Mouse (Mus musculus): ENCODE data around the gene Arid1b. TPM values are rescaled to one million over a fixed set of nuclear protein-coding genes. Genes with fewer than 3 reads are reported as not detected.
"Not testable (repeated sequence)": the region's sequence is repeated elsewhere in the genome, so short reads cannot be mapped to it uniquely, and the experiment has no call there.

Arid1b gene
- polyA plus RNA-seq, 1 experiment from 2014 or later, result 17.4 TPM

DNA sequence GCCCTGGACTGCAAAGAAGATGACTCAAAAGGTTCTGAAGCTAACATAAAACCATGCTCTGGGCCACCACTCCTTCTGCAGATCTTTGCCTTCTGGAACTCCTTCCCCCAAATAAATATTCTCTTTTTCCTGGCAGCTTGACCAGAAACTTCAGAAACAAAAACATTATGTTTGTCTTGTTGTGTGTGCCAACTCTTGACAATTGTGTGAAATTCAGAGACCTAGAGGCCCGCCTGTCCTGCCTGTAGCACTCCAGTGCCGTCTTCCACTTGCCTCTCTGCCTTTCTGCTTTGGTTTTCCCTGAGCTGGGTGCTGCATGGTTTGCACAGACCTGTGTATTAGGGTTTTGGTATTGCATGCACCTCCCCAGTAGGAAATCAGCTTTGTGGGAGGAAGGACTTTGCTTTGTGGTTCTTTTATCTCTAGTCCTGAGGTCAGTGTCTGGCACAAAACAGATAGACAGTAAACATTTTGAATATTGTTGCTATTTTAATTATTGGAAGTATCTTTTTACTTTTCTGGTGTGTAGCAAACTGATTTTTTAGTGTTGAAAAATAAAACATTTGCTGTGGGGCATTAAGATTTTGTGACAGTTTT is 114.5 kb downstream of the Arid1b start:
- no peaks in the 10 kb centered on the region for H3K36me3 ChIP-seq
- H3K9ac ChIP-seq (replicated peaks), result no peak overlapping the region
- no peak overlapping the region for H3K27ac ChIP-seq (replicated peaks)
- 77% methylated on average over 2 of the region's 2 CpGs for WGBS
- H3K4me1 ChIP-seq, result peaks cover 44% of the 10 kb centered on the region
- no peak overlapping the region for H3K4me3 ChIP-seq
- no peak for ATAC-seq (ENCODE audit: low FRiP score, low read depth)
- no peak overlapping the region for H3K4me2 ChIP-seq (replicated peaks)
- H3K27me3 ChIP-seq, result no peaks in the 10 kb centered on the region
- no peaks in the 10 kb centered on the region for H3K9me3 ChIP-seq

DNA sequence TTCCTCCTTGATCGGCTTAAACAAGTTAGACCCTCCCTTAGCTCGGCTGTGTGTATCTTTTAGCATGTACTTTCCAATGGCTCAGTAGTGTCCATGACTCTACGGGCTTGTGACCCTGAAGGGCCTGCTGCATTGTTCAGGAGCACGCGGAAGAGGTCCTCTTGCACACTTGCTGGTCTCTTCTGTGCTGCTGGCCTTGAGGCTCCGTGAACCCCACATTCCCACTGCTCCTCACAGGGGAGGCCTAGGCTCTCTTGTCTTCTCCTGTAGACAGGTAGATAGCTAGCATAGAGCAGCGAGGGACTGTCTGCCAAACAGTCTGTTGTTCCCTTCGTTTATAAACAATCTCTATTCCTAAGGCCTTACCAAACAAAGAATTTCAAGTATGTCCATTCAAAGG is 115.2 kb downstream of the Arid1b start:
- Histone ChIP-seq H3K9me3 (no peaks in the 10 kb centered on the region), H3K27ac (replicated peaks) (no peak overlapping the region), H3K27me3 (no peaks in the 10 kb centered on the region), H3K36me3 (no peaks in the 10 kb centered on the region), H3K9ac (replicated peaks) (no peak overlapping the region), H3K4me3 (no peak overlapping the region), H3K4me1 (peaks cover 44% of the 10 kb centered on the region), H3K4me2 (replicated peaks) (no peak overlapping the region)
- 90% methylated on average over 8 of the region's 8 CpGs for WGBS
- ATAC-seq (ENCODE audit: low FRiP score, low read depth), result no peak

DNA sequence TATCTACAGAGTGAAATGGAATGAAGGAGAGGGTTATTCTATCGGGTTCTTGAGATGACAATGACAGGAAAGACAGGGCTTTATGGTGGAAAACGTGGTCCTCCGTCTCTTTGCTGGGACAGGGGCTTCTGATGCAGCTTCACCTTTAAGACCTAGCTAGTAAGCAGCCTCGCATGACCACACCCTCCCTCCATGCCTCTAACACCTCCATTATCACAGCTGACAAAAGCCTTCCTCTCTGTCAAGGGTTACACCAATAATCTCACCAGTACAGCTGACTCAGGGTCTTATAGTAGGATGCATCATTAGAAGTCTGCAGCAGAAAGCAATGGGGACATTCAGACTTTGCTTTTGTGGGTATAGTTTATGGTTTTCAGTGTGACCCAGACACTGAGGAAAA is 116.0 kb downstream of the Arid1b start:
- WGBS, result 76% methylated on average over 4 of the region's 4 CpGs
- Histone ChIP-seq H3K36me3 (no peaks in the 10 kb centered on the region), H3K9ac (replicated peaks) (no peak overlapping the region), H3K4me2 (replicated peaks) (no peak overlapping the region), H3K27me3 (no peaks in the 10 kb centered on the region), H3K4me3 (no peak overlapping the region), H3K27ac (replicated peaks) (no peak overlapping the region), H3K9me3 (no peaks in the 10 kb centered on the region), H3K4me1 (peaks cover 35% of the 10 kb centered on the region)
- ATAC-seq (ENCODE audit: low FRiP score, low read depth), result no peak

GRCm38 (mm10) chr17:5110981-5111380 is 116.8 kb downstream of the Arid1b start:
- H3K27ac ChIP-seq (replicated peaks); H3K36me3 ChIP-seq; ATAC-seq (ENCODE audit: low FRiP score, low read depth); H3K4me2 ChIP-seq (replicated peaks); H3K9me3 ChIP-seq; H3K4me3 ChIP-seq; H3K27me3 ChIP-seq; H3K9ac ChIP-seq (replicated peaks): not testable (repeated sequence)
- 95% methylated on average over 5 of the region's 5 CpGs for WGBS
- H3K4me1 ChIP-seq, result peaks cover 27% of the 10 kb centered on the region

GRCm38 (mm10) chr17:5112116-5112515 is 118.0 kb downstream of the Arid1b start:
- 88% methylated on average over 4 of the region's 4 CpGs for WGBS
- H3K9me3 ChIP-seq, result no peaks in the 10 kb centered on the region
- H3K9ac ChIP-seq (replicated peaks), result no peak overlapping the region
- no peak overlapping the region for H3K27ac ChIP-seq (replicated peaks)
- ATAC-seq (ENCODE audit: low FRiP score, low read depth), result no peak
- peaks cover 19% of the 10 kb centered on the region for H3K4me1 ChIP-seq
- no peaks in the 10 kb centered on the region for H3K36me3 ChIP-seq
- no peak overlapping the region for H3K4me2 ChIP-seq (replicated peaks)
- no peaks in the 10 kb centered on the region for H3K27me3 ChIP-seq
- H3K4me3 ChIP-seq, result no peak overlapping the region

DNA sequence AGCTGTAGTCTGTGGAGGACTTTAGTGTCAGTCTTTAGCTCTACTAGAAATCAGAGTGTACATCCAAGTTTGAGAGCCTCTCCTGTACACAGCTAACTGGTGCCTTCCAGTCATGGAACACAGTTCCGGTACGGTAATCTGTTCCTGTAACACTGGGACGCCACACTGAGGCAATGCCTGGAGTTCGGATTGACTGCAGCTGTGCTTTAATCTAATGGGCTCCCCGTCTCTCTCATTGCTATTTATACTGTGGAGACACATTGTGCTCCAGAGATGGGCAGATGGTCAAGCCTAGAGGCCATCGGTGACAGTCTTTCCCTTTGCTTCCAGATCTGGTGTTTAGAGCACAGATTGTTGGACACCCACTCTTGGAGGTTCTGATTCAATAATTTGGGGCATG is 121.8 kb downstream of the Arid1b start:
- WGBS, result 83% methylated on average over 6 of the region's 6 CpGs
- Histone ChIP-seq H3K4me3 (no peak overlapping the region), H3K9me3 (no peaks in the 10 kb centered on the region), H3K36me3 (no peaks in the 10 kb centered on the region), H3K4me2 (replicated peaks) (no peak overlapping the region), H3K27ac (replicated peaks) (no peak overlapping the region), H3K4me1 (peaks cover 17% of the 10 kb centered on the region), H3K27me3 (no peaks in the 10 kb centered on the region), H3K9ac (replicated peaks) (no peak overlapping the region)
- no peak for ATAC-seq (ENCODE audit: low FRiP score, low read depth)

GRCm38 (mm10) chr17:5116990-5117389 is 122.9 kb downstream of the Arid1b start:
- H3K4me1 ChIP-seq, result peaks cover 25% of the 10 kb centered on the region
- no peak overlapping the region for H3K9ac ChIP-seq (replicated peaks)
- no peaks in the 10 kb centered on the region for H3K36me3 ChIP-seq
- H3K9me3 ChIP-seq, result no peaks in the 10 kb centered on the region
- H3K4me3 ChIP-seq, result no peak overlapping the region
- no peak overlapping the region for H3K27ac ChIP-seq (replicated peaks)
- H3K4me2 ChIP-seq (replicated peaks), result no peak overlapping the region
- no peaks in the 10 kb centered on the region for H3K27me3 ChIP-seq
- WGBS, result 66% methylated on average over 2 of the region's 2 CpGs
- ATAC-seq (ENCODE audit: low FRiP score, low read depth), result no peak

GRCm38 (mm10) chr17:5118171-5118570 is 124.0 kb downstream of the Arid1b start:
- Histone ChIP-seq H3K9ac (replicated peaks) (no peak overlapping the region), H3K36me3 (no peaks in the 10 kb centered on the region), H3K4me3 (no peak overlapping the region), H3K27ac (replicated peaks) (no peak overlapping the region), H3K27me3 (no peaks in the 10 kb centered on the region), H3K9me3 (no peaks in the 10 kb centered on the region), H3K4me1 (peaks cover 26% of the 10 kb centered on the region), H3K4me2 (replicated peaks) (no peak overlapping the region)
- WGBS, result 92% methylated on average over 4 of the region's 4 CpGs
- no peak for ATAC-seq (ENCODE audit: low FRiP score, low read depth)

DNA sequence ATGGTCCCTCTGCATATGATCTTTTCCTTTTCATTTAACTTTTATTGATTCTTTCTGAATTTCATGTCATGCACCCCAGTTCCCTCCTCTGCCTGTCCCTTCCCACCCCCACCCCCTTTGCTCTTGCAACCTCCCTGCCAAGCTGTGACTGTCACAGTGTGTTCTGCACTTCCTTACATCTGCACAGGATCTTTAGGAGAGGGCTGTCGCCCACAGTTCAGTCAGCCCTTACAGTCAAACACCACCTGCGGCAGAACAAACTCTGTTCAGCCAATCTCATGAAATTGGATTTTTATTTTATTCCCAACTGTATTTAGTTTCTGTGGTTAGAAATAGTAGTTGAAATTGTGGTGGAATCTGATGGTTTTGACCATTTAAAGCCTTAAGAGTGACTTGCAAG is 130.5 kb downstream of the Arid1b start:
- no peak overlapping the region for H3K4me2 ChIP-seq (replicated peaks)
- no peaks in the 10 kb centered on the region for H3K9me3 ChIP-seq
- no peaks in the 10 kb centered on the region for H3K36me3 ChIP-seq
- peaks cover 29% of the 10 kb centered on the region for H3K4me1 ChIP-seq
- H3K27ac ChIP-seq (replicated peaks), result no peak overlapping the region
- WGBS, result 73% methylated on average over 2 of the region's 2 CpGs
- no peak for ATAC-seq (ENCODE audit: low FRiP score, low read depth)
- H3K9ac ChIP-seq (replicated peaks), result no peak overlapping the region
- H3K27me3 ChIP-seq, result no peaks in the 10 kb centered on the region
- no peak overlapping the region for H3K4me3 ChIP-seq

- H3K4me2 ChIP-seq (replicated peaks), result no peak overlapping the region
- no peaks in the 10 kb centered on the region for H3K27me3 ChIP-seq
- H3K36me3 ChIP-seq, result no peaks in the 10 kb centered on the region
- peaks cover 29% of the 10 kb centered on the region for H3K4me1 ChIP-seq
- WGBS, result 73% methylated on average over 5 of the region's 5 CpGs
- H3K9me3 ChIP-seq, result no peaks in the 10 kb centered on the region
- H3K27ac ChIP-seq (replicated peaks), result no peak overlapping the region
- H3K4me3 ChIP-seq, result no peak overlapping the region
- no peak for ATAC-seq (ENCODE audit: low FRiP score, low read depth)
- no peak overlapping the region for H3K9ac ChIP-seq (replicated peaks)
Observed at GRCm38 (mm10) chr17:5125084-5125855, 131.1 kb downstream of the Arid1b start.

DNA sequence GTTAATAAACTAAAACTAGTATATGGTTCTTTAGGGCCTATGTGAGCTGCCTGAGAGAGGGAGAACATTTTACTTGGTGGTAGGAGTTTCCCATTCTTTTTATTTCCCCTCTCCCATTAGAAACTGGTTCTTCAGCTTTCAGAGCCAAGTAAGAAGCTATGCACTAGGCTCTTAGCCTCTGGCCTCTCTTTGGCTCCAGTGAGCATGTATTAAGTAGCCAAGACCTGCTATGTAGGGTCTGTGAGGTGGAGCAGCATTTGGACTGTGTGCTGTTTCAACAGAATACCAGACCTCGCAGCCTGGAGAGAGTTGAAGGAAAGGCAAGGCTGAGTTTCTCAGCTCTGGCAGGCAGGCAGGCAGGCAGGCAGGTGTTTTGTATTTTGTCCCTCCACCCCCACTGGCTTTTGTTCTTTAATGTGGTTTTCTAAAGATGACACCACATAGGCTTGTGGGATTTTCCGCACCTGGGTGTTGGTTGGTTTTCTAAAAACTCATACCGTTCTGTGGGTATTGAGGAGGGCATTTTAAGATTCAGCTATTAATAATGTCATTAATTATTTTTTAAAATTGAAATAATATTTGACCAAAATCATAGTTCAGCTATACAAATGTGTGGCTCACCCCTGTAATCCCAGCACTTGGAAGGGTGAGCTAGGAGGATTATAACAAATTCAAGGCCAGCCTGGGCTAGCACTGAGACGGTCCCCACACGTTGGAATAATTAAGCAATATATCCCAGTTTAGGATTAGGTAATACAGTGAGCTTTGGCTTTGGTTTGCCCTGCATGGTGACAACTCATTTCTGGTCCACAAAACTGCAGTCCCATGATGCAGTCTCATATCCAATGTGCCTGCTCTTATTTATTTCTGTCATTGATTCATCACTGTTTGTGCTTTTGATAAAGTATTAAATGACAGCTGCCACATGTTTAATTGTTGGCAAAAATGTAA is 132.0 kb downstream of the Arid1b start:
- H3K4me2 ChIP-seq (replicated peaks), result no peak overlapping the region
- no peaks in the 10 kb centered on the region for H3K27me3 ChIP-seq
- 83% methylated on average over 5 of the region's 5 CpGs for WGBS
- H3K4me3 ChIP-seq, result no peak overlapping the region
- H3K36me3 ChIP-seq, result no peaks in the 10 kb centered on the region
- no peak for ATAC-seq (ENCODE audit: low FRiP score, low read depth)
- no peak overlapping the region for H3K27ac ChIP-seq (replicated peaks)
- H3K9ac ChIP-seq (replicated peaks), result no peak overlapping the region
- H3K4me1 ChIP-seq, result peaks cover 21% of the 10 kb centered on the region
- H3K9me3 ChIP-seq, result no peaks in the 10 kb centered on the region

GRCm38 (mm10) chr17:5129606-5130005 is 135.5 kb downstream of the Arid1b start:
- Histone ChIP-seq H3K4me3 (no peak overlapping the region), H3K4me2 (replicated peaks) (no peak overlapping the region), H3K4me1 (peaks cover 13% of the 10 kb centered on the region), H3K27me3 (no peaks in the 10 kb centered on the region), H3K9ac (replicated peaks) (no peak overlapping the region), H3K9me3 (no peaks in the 10 kb centered on the region), H3K36me3 (0 out of 2 replicates have a peak, but pooled peaks cover 3% of the 10 kb centered on the region), H3K27ac (replicated peaks) (no peak overlapping the region)
- no peak for ATAC-seq (ENCODE audit: low FRiP score, low read depth)
- 90% methylated on average over 2 of the region's 2 CpGs for WGBS

Measured in midbrain, embryonic 12.5 days (tissue).